Mouse (Mus musculus): ENCODE results near the gene Pgm2. TPM values are rescaled to one million over a fixed set of nuclear protein-coding genes. Genes with fewer than 3 reads are reported as not detected.

Pgm2 gene
- total and polyA plus RNA-seq, 3 experiments, result 3.4 to 6.4 (median 5.4) TPM

GRCm38 (mm10) chr5:64078740-64079461, 13.8 kb upstream of the Pgm2 start:
- intact Hi-C loops (cut with DNase I), result no loop called here
- Histone ChIP-seq H3K79me2 (replicated peaks; ENCODE audit: control insufficient read depth, insufficient read depth, low read length) (no peaks in the 10 kb centered on the region), H3K27me3 (ENCODE audit: control insufficient read depth, insufficient read depth, low read length) (no peaks in the 10 kb centered on the region), H3K4me1 (ENCODE audit: control insufficient read depth, insufficient read depth, low read length) (no peaks in the 10 kb centered on the region), H3K27ac (no peak overlapping the region), H3K4me3 (no peak overlapping the region), H3K9ac (ENCODE audit: low read depth, low read length) (no peak overlapping the region), H3K36me3 (ENCODE audit: control insufficient read depth, insufficient read depth, low read length) (no peaks in the 10 kb centered on the region)
- no peak for TF ChIP-seq EP300 (IDR thresholded peaks at IDR 0.05; ENCODE audit: insufficient read depth, low read depth, low read length)
- TF ChIP-seq CTCF (IDR thresholded peaks at IDR 0.05), result no peak
- no peak for TF ChIP-seq POLR2A (IDR thresholded peaks at IDR 0.05; ENCODE audit: insufficient read depth, low read depth, low read length)
- no peak for DNase-seq
- WGBS, result 41% methylated on average over 7 of the region's 7 CpGs

GRCm38 (mm10) chr5:64079462-64079817, 13.3 kb upstream of the Pgm2 start:
- Histone ChIP-seq H3K4me3 (no peak overlapping the region), H3K9ac (ENCODE audit: low read depth, low read length) (no peak overlapping the region), H3K79me2 (replicated peaks; ENCODE audit: control insufficient read depth, insufficient read depth, low read length) (no peaks in the 10 kb centered on the region), H3K4me1 (ENCODE audit: control insufficient read depth, insufficient read depth, low read length) (no peaks in the 10 kb centered on the region), H3K27me3 (ENCODE audit: control insufficient read depth, insufficient read depth, low read length) (no peaks in the 10 kb centered on the region), H3K36me3 (ENCODE audit: control insufficient read depth, insufficient read depth, low read length) (no peaks in the 10 kb centered on the region), H3K27ac (no peak overlapping the region)
- intact Hi-C loops (cut with DNase I), result no loop called here
- TF ChIP-seq POLR2A (IDR thresholded peaks at IDR 0.05; ENCODE audit: insufficient read depth, low read depth, low read length) (no peak), CTCF (IDR thresholded peaks at IDR 0.05) (no peak)
- 65% methylated on average over 4 of the region's 4 CpGs for WGBS
- no peak for DNase-seq

- H3K27me3 ChIP-seq (ENCODE audit: control insufficient read depth, insufficient read depth, low read length), result no peaks in the 10 kb centered on the region; the same call in 1 of the 2 replicates
- no peaks in the 10 kb centered on the region for H3K36me3 ChIP-seq (ENCODE audit: control insufficient read depth, insufficient read depth, low read length)
- H3K79me2 ChIP-seq (replicated peaks; ENCODE audit: control insufficient read depth, insufficient read depth, low read length), result no peaks in the 10 kb centered on the region
- no peak overlapping the region for H3K4me3 ChIP-seq
- no peaks in the 10 kb centered on the region for H3K4me1 ChIP-seq (ENCODE audit: control insufficient read depth, insufficient read depth, low read length)
- TF ChIP-seq EP300 (IDR thresholded peaks at IDR 0.05; ENCODE audit: insufficient read depth, low read depth, low read length) (no peak), CTCF (IDR thresholded peaks at IDR 0.05) (no peak), POLR2A (IDR thresholded peaks at IDR 0.05; ENCODE audit: insufficient read depth, low read depth, low read length) (no peak)
- no peak for DNase-seq
- 86% methylated on average over 15 of the region's 15 CpGs for WGBS
- no peak overlapping the region for H3K9ac ChIP-seq (ENCODE audit: low read depth, low read length)
- intact Hi-C loops (cut with DNase I), result no loop called here
- H3K27ac ChIP-seq, result no peak overlapping the region
Measured at GRCm38 (mm10) chr5:64083447-64084359, 9.0 kb upstream of the Pgm2 start.

- intact Hi-C loops (cut with DNase I), result no loop called here
- no peaks in the 10 kb centered on the region; the same call in 1 of the 2 replicates for H3K27me3 ChIP-seq (ENCODE audit: control insufficient read depth, insufficient read depth, low read length)
- no peak overlapping the region for H3K27ac ChIP-seq
- no peak for TF ChIP-seq POLR2A (IDR thresholded peaks at IDR 0.05; ENCODE audit: insufficient read depth, low read depth, low read length)
- TF ChIP-seq EP300 (IDR thresholded peaks at IDR 0.05; ENCODE audit: insufficient read depth, low read depth, low read length), result no peak
- TF ChIP-seq CTCF (IDR thresholded peaks at IDR 0.05), result no peak
- no peak for DNase-seq
- no peak overlapping the region for H3K4me3 ChIP-seq
- WGBS, result 96% methylated on average over 9 of the region's 9 CpGs
- H3K9ac ChIP-seq (ENCODE audit: low read depth, low read length), result no peak overlapping the region
- H3K4me1 ChIP-seq (ENCODE audit: control insufficient read depth, insufficient read depth, low read length), result no peaks in the 10 kb centered on the region
- no peaks in the 10 kb centered on the region for H3K36me3 ChIP-seq (ENCODE audit: control insufficient read depth, insufficient read depth, low read length)
- H3K79me2 ChIP-seq (replicated peaks; ENCODE audit: control insufficient read depth, insufficient read depth, low read length), result no peaks in the 10 kb centered on the region
Measured at GRCm38 (mm10) chr5:64085405-64085804, 7.3 kb upstream of the Pgm2 start.

- WGBS, result 84% methylated on average over 9 of the region's 9 CpGs
- H3K27me3 ChIP-seq (ENCODE audit: control insufficient read depth, insufficient read depth, low read length), result no peaks in the 10 kb centered on the region; the same call in 1 of the 2 replicates
- no peak for TF ChIP-seq CTCF (IDR thresholded peaks at IDR 0.05)
- no peak for TF ChIP-seq POLR2A (IDR thresholded peaks at IDR 0.05; ENCODE audit: insufficient read depth, low read depth, low read length)
- TF ChIP-seq EP300 (IDR thresholded peaks at IDR 0.05; ENCODE audit: insufficient read depth, low read depth, low read length), result no peak
Measured at GRCm38 (mm10) chr5:64088740-64089139, 4.0 kb upstream of the Pgm2 start.

More at GRCm38 (mm10) chr5:64088740-64089139, 4.0 kb upstream of the Pgm2 start:
- peaks cover 2% of the 10 kb centered on the region; the same call in 1 of the 2 replicates for H3K4me1 ChIP-seq (ENCODE audit: control insufficient read depth, insufficient read depth, low read length)
- H3K27ac ChIP-seq, result no peak overlapping the region
- no peak overlapping the region for H3K9ac ChIP-seq (ENCODE audit: low read depth, low read length)
- DNase-seq, result no peak
- intact Hi-C loops (cut with DNase I), result no loop called here
- no peak overlapping the region for H3K4me3 ChIP-seq
- no peaks in the 10 kb centered on the region for H3K36me3 ChIP-seq (ENCODE audit: control insufficient read depth, insufficient read depth, low read length)
- no peaks in the 10 kb centered on the region for H3K79me2 ChIP-seq (replicated peaks; ENCODE audit: control insufficient read depth, insufficient read depth, low read length)
